Mouse (Mus musculus): Measurements from ENCODE around the gene Cd300ld5. TPM values are rescaled to one million over a fixed set of nuclear protein-coding genes. Genes with fewer than 3 reads are reported as not detected.
"Not testable (repeated sequence)": the region's sequence is repeated elsewhere in the genome, so short reads cannot be mapped to it uniquely, and the experiment has no call there.

The Cd300ld5 gene
- polyA plus RNA-seq (2012; rRNA removed), result 6.8 and 6.9 TPM in 2 replicates

- DNase-seq (ENCODE audit: low read depth), result not testable (repeated sequence)
These were observed at the start of gene Cd300ld5 for GRCm38 (mm10) chr11:115037669-115038068. Gene Cd300ld5, minus strand, starts transcription at chr11:115037769.

DNA sequence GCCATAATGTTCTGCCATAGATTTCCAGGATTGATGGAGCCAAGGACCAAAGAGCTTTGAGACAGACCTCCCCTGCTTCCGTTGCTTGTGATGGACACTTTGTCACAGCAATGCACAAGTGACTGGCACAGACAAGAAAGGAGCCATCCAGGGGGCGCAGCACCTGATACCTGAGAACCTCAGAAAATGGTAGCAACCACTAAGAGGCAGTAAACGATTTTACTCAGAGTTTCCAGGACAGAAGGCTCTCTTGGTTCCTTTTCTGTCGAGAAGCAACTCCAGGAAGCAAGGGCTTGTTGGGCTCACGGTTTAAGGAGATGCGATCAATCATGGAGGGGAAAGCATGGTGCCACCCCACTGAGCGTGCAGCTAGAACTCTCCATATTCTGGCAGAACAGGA is 48.6 kb upstream of the Cd300ld5 start:
- no peak for DNase-seq (ENCODE audit: low read depth)

- no peak for DNase-seq (ENCODE audit: low read depth)
These were observed 47.5 kb upstream of the Cd300ld5 start for GRCm38 (mm10) chr11:115085064-115085463.

GRCm38 (mm10) chr11:115084595-115084994 is 47.0 kb upstream of the Cd300ld5 start:
- no peak for DNase-seq (ENCODE audit: low read depth)

- DNase-seq (ENCODE audit: low read depth), result no peak
These were observed 46.0 kb upstream of the Cd300ld5 start for GRCm38 (mm10) chr11:115083376-115084139.

DNA sequence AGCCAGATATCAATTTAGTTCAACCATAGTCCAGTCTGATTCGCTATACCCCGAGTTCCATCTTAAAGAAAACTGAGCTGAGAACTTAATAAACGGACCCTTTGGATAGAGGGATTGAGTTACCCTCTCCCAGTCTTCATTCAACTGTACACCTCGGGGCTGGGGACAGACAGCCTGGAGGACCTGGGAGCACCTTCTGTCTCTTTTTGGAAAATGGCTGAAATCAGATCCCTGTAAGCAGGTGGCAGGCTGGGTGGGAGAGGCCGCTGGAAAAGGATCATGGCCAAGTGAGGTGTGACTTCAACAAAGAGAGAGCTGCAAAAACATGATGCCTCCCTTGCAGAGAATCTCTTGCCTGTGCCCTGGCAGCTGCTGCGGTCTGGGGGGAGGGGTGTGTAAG is 44.6 kb upstream of the Cd300ld5 start:
- no peak for DNase-seq (ENCODE audit: low read depth)

GRCm38 (mm10) chr11:115081373-115081772 is 43.8 kb upstream of the Cd300ld5 start:
- DNase-seq (ENCODE audit: low read depth), result no peak

DNA sequence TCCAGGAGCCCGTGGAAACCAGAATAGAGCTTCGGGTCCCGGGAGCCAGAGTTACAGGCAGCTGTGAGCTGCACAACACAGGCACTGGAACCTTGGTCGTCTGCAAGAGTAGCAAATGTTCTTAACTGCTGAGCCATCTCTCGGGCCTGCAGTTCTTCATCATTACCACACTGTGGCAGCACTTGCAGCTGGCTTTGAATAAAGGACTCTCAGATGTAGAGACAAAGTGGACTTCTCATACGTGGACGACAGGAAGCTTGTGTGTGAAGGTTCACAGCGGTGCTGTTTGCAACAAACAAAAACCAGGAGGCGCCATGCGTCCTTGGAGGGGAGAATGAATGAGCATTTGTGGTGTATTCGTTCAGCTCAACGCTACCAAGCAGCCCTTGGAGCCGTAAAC is 43.3 kb upstream of the Cd300ld5 start:
- DNase-seq (ENCODE audit: low read depth), result no peak

- DNase-seq (ENCODE audit: low read depth), result no peak
These were observed 41.1 kb upstream of the Cd300ld5 start for GRCm38 (mm10) chr11:115078680-115079079.

- no peak for DNase-seq (ENCODE audit: low read depth)
These were observed 39.9 kb upstream of the Cd300ld5 start for GRCm38 (mm10) chr11:115077436-115077835.

DNA sequence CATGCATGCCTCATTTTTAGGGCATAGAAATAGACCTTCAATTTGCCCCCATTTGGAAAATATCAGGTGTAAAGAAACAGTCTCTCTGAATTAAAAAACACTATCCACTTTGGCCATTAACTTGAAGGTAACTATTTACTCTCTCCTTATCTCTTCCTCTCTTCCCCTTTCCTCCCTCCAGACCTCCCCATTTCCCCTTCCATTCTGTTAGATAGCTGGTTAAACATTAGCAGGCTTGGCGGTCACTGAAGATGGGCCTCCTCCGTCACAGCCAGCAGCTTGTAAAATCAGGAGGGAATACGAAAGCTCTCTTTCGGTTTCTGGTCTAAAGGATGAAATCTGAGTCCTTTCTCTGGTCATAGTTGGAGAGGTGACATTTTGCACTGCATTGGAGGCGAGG is 38.3 kb upstream of the Cd300ld5 start:
- no peak for DNase-seq (ENCODE audit: low read depth)

GRCm38 (mm10) chr11:115075407-115075806 is 37.8 kb upstream of the Cd300ld5 start:
- DNase-seq (ENCODE audit: low read depth), result no peak

- no peak for DNase-seq (ENCODE audit: low read depth)
These were observed 35.4 kb upstream of the Cd300ld5 start for GRCm38 (mm10) chr11:115073002-115073401.

DNA sequence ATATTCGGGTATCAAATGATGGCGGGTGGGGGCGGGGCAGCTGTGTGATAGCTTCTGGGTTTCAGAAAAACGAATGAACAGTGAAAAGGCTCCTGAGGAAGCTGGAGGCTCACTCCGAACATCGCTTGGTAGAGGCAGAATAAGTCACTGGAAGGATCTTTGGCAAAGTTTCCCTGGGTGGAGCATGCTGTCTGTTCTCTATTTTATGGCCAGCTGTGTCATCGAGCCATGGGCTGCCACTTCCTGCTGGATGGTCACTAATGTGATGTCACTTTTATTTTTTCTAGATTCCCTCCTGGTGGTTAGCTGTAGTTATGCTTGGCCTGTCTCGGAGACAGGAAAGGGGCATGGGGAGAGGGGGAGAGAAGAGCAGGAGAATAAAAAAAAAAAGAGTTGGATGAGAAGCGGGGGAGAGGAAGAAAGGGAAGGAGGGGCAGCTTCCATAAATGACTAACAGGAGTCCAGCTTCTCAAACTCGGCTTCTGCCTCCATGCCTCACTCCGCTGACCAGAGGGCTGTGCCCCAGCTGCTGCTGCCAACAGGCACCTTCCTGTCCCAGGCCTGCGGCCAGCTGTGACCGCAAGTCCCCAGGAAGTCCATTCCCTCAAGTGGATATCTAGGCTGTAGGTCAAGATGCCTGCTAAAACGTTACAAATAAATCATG is 34.2 kb upstream of the Cd300ld5 start:
- DNase-seq (ENCODE audit: low read depth), result no peak

- DNase-seq (ENCODE audit: low read depth), result no peak
These were observed 33.5 kb upstream of the Cd300ld5 start for GRCm38 (mm10) chr11:115071015-115071551.

DNA sequence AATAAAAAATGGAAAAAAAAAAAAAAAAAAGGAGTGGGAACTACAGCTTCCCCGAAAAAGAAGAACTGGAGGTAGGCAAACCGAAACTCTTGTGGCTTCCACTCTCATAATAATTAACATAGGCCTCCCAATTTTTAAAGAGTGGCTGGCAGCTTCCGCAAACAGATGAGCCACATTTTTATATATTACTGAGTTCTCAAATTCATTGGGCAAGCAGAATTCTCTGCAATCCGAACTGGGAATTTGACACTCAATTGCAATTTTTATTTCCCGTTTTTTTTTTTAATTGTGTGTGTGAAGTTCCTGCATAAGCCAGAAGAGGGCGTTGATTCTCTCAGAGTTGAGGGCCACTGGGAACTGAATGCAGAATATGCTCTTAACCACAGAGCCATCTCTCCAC is 29.2 kb upstream of the Cd300ld5 start:
- no peak for DNase-seq (ENCODE audit: low read depth)

GRCm38 (mm10) chr11:115062077-115062476 is 24.5 kb upstream of the Cd300ld5 start, which contains the start of gene Cd300e:
Gene Cd300e, minus strand, starts transcription at chr11:115062177.
- DNase-seq (ENCODE audit: low read depth), result no peak

DNA sequence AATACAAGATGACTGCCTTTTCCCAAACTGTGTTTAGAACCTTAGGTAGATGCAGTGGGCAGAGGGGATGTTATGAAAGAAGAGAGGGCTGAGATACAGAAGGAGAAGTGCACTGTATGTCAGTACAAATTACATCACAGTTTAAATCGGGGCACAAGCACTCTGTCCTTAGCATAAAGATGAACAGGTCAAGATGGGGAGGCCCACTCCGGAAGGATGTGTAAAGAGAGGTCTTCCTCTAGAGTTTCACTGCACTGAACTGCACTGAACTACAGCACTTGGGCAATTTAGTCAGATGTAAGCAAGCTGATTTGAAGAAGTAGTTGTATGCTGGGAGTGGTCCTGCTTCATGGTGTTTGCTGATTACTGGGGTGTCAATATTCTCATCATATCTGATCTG is 22.2 kb upstream of the Cd300ld5 start:
- no peak for DNase-seq (ENCODE audit: low read depth)

DNA sequence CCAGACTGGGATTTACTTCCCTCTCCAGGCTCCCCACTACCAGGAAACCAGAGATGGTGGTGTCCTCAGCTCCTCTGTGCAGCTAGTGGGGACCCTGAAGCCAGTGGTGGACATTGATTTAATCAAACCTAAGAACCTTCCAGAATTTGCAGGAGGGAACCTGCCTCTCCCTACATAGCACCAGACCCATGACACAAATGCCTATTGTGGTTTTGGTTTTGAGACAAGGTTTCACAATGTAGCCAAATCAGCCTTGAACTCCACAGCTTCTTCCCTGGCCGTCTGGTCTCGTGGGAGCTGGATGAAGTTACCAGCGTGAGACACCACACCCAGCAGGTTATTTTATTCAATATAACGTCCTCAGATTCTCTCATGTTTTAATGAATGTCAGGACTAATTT is 21.1 kb upstream of the Cd300ld5 start:
- no peak for DNase-seq (ENCODE audit: low read depth)

DNA sequence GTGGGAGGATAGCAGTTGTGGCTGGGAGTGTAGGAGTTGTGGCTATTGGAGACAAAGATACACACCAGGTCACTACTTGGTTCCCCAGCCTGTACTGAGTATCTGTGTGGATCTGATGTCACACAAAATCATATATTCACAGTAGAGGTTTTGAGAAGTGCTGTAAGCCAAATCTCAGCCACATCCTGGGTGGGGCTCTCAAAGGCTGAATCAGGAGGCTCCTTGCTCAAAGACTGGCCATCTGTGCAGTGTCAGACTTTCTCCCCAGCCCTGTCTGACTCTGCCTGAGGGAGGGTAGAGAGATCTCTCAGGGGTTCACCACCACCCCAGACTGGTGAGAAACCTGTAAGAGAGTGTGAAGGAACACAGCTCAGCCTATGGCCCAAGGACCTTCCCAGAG is 17.0 kb upstream of the Cd300ld5 start:
- DNase-seq (ENCODE audit: low read depth), result no peak

GRCm38 (mm10) chr11:115052991-115053390 is 15.4 kb upstream of the Cd300ld5 start:
- no peak for DNase-seq (ENCODE audit: low read depth)

DNA sequence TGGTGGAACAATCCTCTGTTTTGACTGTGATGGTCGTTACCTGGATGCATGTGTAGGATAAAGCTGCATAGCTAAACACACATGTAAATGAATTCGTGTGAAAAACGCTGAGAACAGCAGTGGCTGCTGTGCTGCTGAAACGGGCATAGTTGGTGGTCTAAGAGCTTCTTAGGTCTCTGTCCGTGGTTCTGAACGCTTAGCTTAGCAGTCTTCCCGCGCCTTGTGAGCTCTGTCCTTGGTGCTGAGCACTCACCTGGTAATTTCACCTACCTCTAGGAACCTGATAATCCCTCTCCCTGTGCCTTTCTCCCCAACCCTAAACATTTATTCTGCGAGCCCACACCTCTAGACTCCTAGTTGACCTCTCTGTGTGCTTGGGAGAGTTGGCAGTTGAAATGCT is 14.6 kb upstream of the Cd300ld5 start:
- no peak for DNase-seq (ENCODE audit: low read depth)

DNA sequence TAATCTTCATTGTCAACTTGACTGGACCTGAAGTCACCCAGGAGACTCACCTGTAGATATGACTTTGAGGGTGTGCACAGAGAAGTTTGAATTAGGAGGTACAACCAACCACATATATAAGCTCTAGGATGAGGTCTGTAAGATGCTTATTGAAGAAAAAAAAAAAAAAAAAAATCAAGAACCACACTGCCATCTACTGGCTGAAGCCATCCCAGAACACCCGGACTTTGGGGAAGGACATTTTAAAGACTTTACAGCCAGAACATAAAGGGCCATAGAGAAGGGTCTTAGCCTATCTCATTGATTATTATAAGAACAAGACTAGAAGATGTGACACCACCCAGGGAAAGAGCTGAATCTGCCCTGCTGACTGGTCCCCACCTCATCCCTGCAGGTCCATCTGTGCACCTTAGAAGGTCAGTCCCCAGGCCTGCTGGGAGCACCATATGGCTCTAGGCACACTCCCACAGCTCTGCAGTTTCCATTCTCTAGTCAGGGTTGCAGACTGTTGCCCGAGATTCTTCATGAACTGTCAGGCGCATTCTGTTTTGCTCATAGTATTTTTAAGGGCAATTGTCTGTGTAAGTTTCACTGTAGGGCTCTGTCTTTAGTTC is 11.8 kb upstream of the Cd300ld5 start:
- DNase-seq (ENCODE audit: low read depth), result no peak
